Mouse (Mus musculus): ENCODE data around the gene Plekhh3.

GRCm38 (mm10) chr11:101199555-101199954, 28.4 kb upstream of the Plekhh3 start:
- TF ChIP-seq GATA1 (IDR thresholded peaks at IDR 0.05; ENCODE audit: low read length) (peak; percentile 43), TAL1 (IDR thresholded peaks at IDR 0.05; ENCODE audit: low read length) (peak; percentile 49; the same call in 1 of the 3 replicates)
